Mouse (Mus musculus): Measurements from ENCODE around the gene Slc6a15. TPM values are rescaled to one million over a fixed set of nuclear protein-coding genes. Genes with fewer than 3 reads are reported as not detected.

Gene Slc6a15
- 1.1 TPM in 1 of 2 replicates, not detected in the other for polyA plus RNA-seq (2011; ENCODE audit: insufficient read depth, insufficient read length, low replicate concordance, missing spikeins)

- Histone ChIP-seq H3K4me3 (replicated peaks; ENCODE audit: control insufficient read depth, low read depth, low read length) (no peak within 1 kb of the TSS), H3K27ac (ENCODE audit: control insufficient read depth, insufficient read depth, low read depth, low read length, poor library complexity) (no peak within 1 kb of the TSS), H3K4me1 (ENCODE audit: control insufficient read depth, insufficient read depth, low read length) (no peaks in the 10 kb centered on the region)
- no peak for TF ChIP-seq POLR2A (IDR thresholded peaks at IDR 0.05; ENCODE audit: borderline replicate concordance, control insufficient read depth, low read depth, low read length)
- no peak for TF ChIP-seq CTCF (IDR thresholded peaks at IDR 0.05; ENCODE audit: control insufficient read depth, insufficient read depth, low read length)
- WGBS = 1% methylated on average over 43 of the region's 43 CpGs
Measured at GRCm38 (mm10) chr10:103367371-103368295, at the start of gene Slc6a15. Gene Slc6a15 (plus strand): TSS chr10:103367783.

GRCm38 (mm10) chr10:103321941-103322340, 45.6 kb upstream of the Slc6a15 start:
- H3K4me3 ChIP-seq (replicated peaks; ENCODE audit: control insufficient read depth, low read depth, low read length) = no peak overlapping the region
- WGBS = 77% methylated on average over 3 of the region's 3 CpGs
- H3K4me1 ChIP-seq (ENCODE audit: control insufficient read depth, insufficient read depth, low read length) = no peaks in the 10 kb centered on the region
- TF ChIP-seq CTCF (IDR thresholded peaks at IDR 0.05; ENCODE audit: control insufficient read depth, insufficient read depth, low read length) (no peak), POLR2A (IDR thresholded peaks at IDR 0.05; ENCODE audit: borderline replicate concordance, control insufficient read depth, low read depth, low read length) (no peak)
- no peak overlapping the region for H3K27ac ChIP-seq (ENCODE audit: control insufficient read depth, insufficient read depth, low read depth, low read length, poor library complexity)

- WGBS = 70% methylated on average over 3 of the region's 3 CpGs
- no peaks in the 10 kb centered on the region for H3K4me1 ChIP-seq (ENCODE audit: control insufficient read depth, insufficient read depth, low read length)
- no peak overlapping the region for H3K27ac ChIP-seq (ENCODE audit: control insufficient read depth, insufficient read depth, low read depth, low read length, poor library complexity)
- H3K4me3 ChIP-seq (replicated peaks; ENCODE audit: control insufficient read depth, low read depth, low read length) = no peak overlapping the region
- TF ChIP-seq POLR2A (IDR thresholded peaks at IDR 0.05; ENCODE audit: borderline replicate concordance, control insufficient read depth, low read depth, low read length) = no peak
- TF ChIP-seq CTCF (IDR thresholded peaks at IDR 0.05; ENCODE audit: control insufficient read depth, insufficient read depth, low read length) = no peak
Measured at GRCm38 (mm10) chr10:103323386-103323785, 44.2 kb upstream of the Slc6a15 start.

GRCm38 (mm10) chr10:103334306-103334705, 33.3 kb upstream of the Slc6a15 start:
- H3K4me3 ChIP-seq (replicated peaks; ENCODE audit: control insufficient read depth, low read depth, low read length) = no peak overlapping the region
- TF ChIP-seq CTCF (IDR thresholded peaks at IDR 0.05; ENCODE audit: control insufficient read depth, insufficient read depth, low read length) (no peak), POLR2A (IDR thresholded peaks at IDR 0.05; ENCODE audit: borderline replicate concordance, control insufficient read depth, low read depth, low read length) (no peak)
- H3K4me1 ChIP-seq (ENCODE audit: control insufficient read depth, insufficient read depth, low read length) = no peaks in the 10 kb centered on the region
- 91% methylated on average over 1 of the region's 1 CpGs for WGBS
- H3K27ac ChIP-seq (ENCODE audit: control insufficient read depth, insufficient read depth, low read depth, low read length, poor library complexity) = no peak overlapping the region

- TF ChIP-seq POLR2A (IDR thresholded peaks at IDR 0.05; ENCODE audit: borderline replicate concordance, control insufficient read depth, low read depth, low read length) (no peak), CTCF (IDR thresholded peaks at IDR 0.05; ENCODE audit: control insufficient read depth, insufficient read depth, low read length) (no peak)
- Histone ChIP-seq H3K4me1 (ENCODE audit: control insufficient read depth, insufficient read depth, low read length) (no peaks in the 10 kb centered on the region), H3K4me3 (replicated peaks; ENCODE audit: control insufficient read depth, low read depth, low read length) (no peak overlapping the region), H3K27ac (ENCODE audit: control insufficient read depth, insufficient read depth, low read depth, low read length, poor library complexity) (no peak overlapping the region)
- WGBS = 71% methylated on average over 5 of the region's 5 CpGs
Measured at GRCm38 (mm10) chr10:103339928-103340327, 27.7 kb upstream of the Slc6a15 start.

- 75% methylated on average over 2 of the region's 2 CpGs for WGBS
- H3K27ac ChIP-seq (ENCODE audit: control insufficient read depth, insufficient read depth, low read depth, low read length, poor library complexity) = no peak overlapping the region
- no peak for TF ChIP-seq CTCF (IDR thresholded peaks at IDR 0.05; ENCODE audit: control insufficient read depth, insufficient read depth, low read length)
- TF ChIP-seq POLR2A (IDR thresholded peaks at IDR 0.05; ENCODE audit: borderline replicate concordance, control insufficient read depth, low read depth, low read length) = no peak
Measured at GRCm38 (mm10) chr10:103346797-103347196, 20.8 kb upstream of the Slc6a15 start.

GRCm38 (mm10) chr10:103368296-103369080, 905 bp downstream of the Slc6a15 start:
- no peak for TF ChIP-seq CTCF (IDR thresholded peaks at IDR 0.05; ENCODE audit: control insufficient read depth, insufficient read depth, low read length)
- TF ChIP-seq POLR2A (IDR thresholded peaks at IDR 0.05; ENCODE audit: borderline replicate concordance, control insufficient read depth, low read depth, low read length) = no peak
- H3K27ac ChIP-seq (ENCODE audit: control insufficient read depth, insufficient read depth, low read depth, low read length, poor library complexity) = no peak overlapping the region
- H3K4me1 ChIP-seq (ENCODE audit: control insufficient read depth, insufficient read depth, low read length) = no peaks in the 10 kb centered on the region
- WGBS = 2% methylated on average over 37 of the region's 37 CpGs
- no peak overlapping the region for H3K4me3 ChIP-seq (replicated peaks; ENCODE audit: control insufficient read depth, low read depth, low read length)

More at GRCm38 (mm10) chr10:103346797-103347196, 20.8 kb upstream of the Slc6a15 start:
- no peak overlapping the region for H3K4me3 ChIP-seq (replicated peaks; ENCODE audit: control insufficient read depth, low read depth, low read length)
- no peaks in the 10 kb centered on the region for H3K4me1 ChIP-seq (ENCODE audit: control insufficient read depth, insufficient read depth, low read length)

GRCm38 (mm10) chr10:103369081-103369420, 1.5 kb downstream of the Slc6a15 start:
- Histone ChIP-seq H3K4me1 (ENCODE audit: control insufficient read depth, insufficient read depth, low read length) (no peaks in the 10 kb centered on the region), H3K27ac (ENCODE audit: control insufficient read depth, insufficient read depth, low read depth, low read length, poor library complexity) (no peak overlapping the region), H3K4me3 (replicated peaks; ENCODE audit: control insufficient read depth, low read depth, low read length) (no peak overlapping the region)
- TF ChIP-seq POLR2A (IDR thresholded peaks at IDR 0.05; ENCODE audit: borderline replicate concordance, control insufficient read depth, low read depth, low read length) = no peak
- no peak for TF ChIP-seq CTCF (IDR thresholded peaks at IDR 0.05; ENCODE audit: control insufficient read depth, insufficient read depth, low read length)
- 1% methylated on average over 8 of the region's 8 CpGs for WGBS

Measured in bone marrow, adult 2 months (tissue).